Mouse (Mus musculus) midbrain, embryonic 13.5 days (tissue): ENCODE measurements around the gene Znrf2. TPM values are rescaled to one million over a fixed set of nuclear protein-coding genes. Genes with fewer than 3 reads are reported as not detected.
"Not testable (repeated sequence)": the region's sequence is repeated elsewhere in the genome, so short reads cannot be mapped to it uniquely, and the experiment has no call there.

Experiments
- ATAC-seq: fragments of 200-750 bp; cut with Nextera tagmentation; 2 replicates; pipeline ENCODE4 v1.8.0; 2017; ENCODE audit warnings: mild to moderate bottlenecking, moderate TSS enrichment, moderate library complexity
- H3K27ac ChIP-seq: fragments of 300-500 bp; sonication (generic); 2 replicates; pipeline ENCODE4 v1.5.1; 2015; ENCODE audit warnings: inconsistent platforms, mild to moderate bottlenecking, moderate library complexity
- H3K27me3 ChIP-seq: fragments of 300-500 bp; sonication (generic); 2 replicates; pipeline ENCODE4 v1.6.1; 2015; ENCODE audit warnings: mild to moderate bottlenecking, inconsistent platforms
- H3K36me3 ChIP-seq: fragments of 300-500 bp; sonication (generic); 2 replicates; pipeline ENCODE4 v1.6.1; 2015; ENCODE audit warnings: mild to moderate bottlenecking, inconsistent platforms
- H3K4me1 ChIP-seq: fragments of 300-500 bp; sonication (generic); replicated peaks from 2 replicates; pipeline ENCODE4 v1.6.1; 2015; ENCODE audit warnings: inconsistent platforms
- H3K4me2 ChIP-seq: fragments of 300-500 bp; sonication (generic); replicated peaks from 2 replicates; pipeline ENCODE4 v1.6.1; 2015; ENCODE audit warnings: moderate library complexity, mild to moderate bottlenecking, inconsistent platforms
- H3K4me3 ChIP-seq: fragments of 300-500 bp; sonication (generic); replicated peaks from 2 replicates; pipeline ENCODE4 v1.5.1; 2015; ENCODE audit warnings: mild to moderate bottlenecking, inconsistent platforms
- H3K9ac ChIP-seq: fragments of 300-500 bp; sonication (generic); replicated peaks from 2 replicates; pipeline ENCODE4 v1.6.1; 2015; ENCODE audit warnings: mild to moderate bottlenecking, inconsistent platforms
- H3K9me3 ChIP-seq: fragments of 300-500 bp; sonication (generic); 2 replicates; pipeline ENCODE4 v1.6.1; 2016; ENCODE audit warnings: mild to moderate bottlenecking, inconsistent platforms
- WGBS: fragments of 180-500 bp; shearing (Covaris S2); methylation state at CpG from one replicate; pipeline ENCODE4 v1.1.7; 2015; 5-methylcytosine and 5-hydroxymethylcytosine counted together
- polyA plus RNA-seq: library from polyadenylated mRNA; unstranded; fragments of >200 nt; fragmentation: Nextera tagmentation; extraction: Ambion mirVana; gene quantifications from 2 replicates; pipeline ENCODE4 v1.2.1, GENCODE M21; 2015

The Znrf2 gene
- polyA plus RNA-seq, 1 experiment from 2014 or later, result 6.4 TPM

DNA sequence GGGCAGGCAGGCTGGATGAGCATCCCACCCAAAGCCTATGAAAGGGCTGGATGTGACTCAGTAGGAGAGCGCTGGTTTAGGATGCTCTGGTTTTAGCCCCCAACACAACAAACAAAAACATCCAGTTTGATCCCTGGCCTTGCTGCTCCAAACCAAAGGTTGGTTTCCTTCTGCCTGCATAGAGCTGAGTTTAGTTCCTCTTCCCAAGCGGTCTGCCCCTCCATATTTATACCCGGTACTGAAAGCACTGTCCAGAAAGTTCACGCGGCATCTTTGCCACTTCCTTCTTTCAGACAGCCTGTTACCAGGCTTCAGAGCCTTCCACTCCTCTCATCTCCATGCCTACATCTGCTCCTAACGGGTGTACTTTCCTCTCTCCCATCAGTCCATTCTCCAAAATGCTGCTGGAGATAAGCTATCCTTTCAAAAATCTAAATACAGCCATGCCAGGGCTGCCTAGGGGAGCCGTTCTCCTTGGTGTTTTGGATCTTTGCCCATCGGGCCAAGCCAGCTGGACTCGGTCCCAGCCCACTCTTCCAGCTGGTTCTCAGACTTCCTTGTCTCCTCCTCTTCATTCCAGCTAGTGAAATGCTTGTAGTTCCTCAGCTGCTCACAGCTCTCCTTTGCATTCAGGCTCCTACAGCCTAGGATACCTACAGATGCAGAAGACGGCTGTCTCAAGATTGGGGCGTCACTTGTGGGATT, 5.0 kb upstream of the Znrf2 start:
- Histone ChIP-seq H3K9me3 (no peaks in the 10 kb centered on the region), H3K4me1 (0 out of 2 replicates have a peak, but pooled peaks cover 3% of the 10 kb centered on the region), H3K36me3 (no peaks in the 10 kb centered on the region), H3K4me2 (no peak overlapping the region), H3K9ac (no peak overlapping the region), H3K27ac (no peak overlapping the region), H3K27me3 (no peaks in the 10 kb centered on the region; the same call in 1 of the 2 replicates), H3K4me3 (no peak overlapping the region)
- no peak for ATAC-seq
- WGBS, result 79% methylated on average over 11 of the region's 11 CpGs

DNA sequence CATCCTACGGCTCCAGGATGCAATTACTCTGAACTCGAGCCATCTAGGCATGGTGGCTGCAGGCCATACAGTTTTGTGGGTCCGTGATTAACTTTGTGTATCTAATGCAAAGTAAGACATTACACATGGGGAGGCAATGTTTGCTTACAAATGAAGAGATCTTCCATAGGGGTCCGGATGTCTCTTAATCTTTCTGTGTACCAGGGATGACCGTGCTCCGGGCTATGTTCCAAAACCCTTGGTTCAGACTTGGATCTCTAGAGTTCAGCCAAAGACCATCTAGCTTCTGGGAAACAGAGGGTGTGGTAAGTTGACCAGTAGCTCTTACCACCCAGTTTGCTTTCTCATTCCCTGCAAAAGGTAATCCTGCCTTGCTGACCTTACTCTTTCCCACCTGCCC, 4.4 kb upstream of the Znrf2 start:
- ATAC-seq, result no peak
- no peaks in the 10 kb centered on the region; the same call in 1 of the 2 replicates for H3K27me3 ChIP-seq
- H3K9ac ChIP-seq, result no peak overlapping the region
- no peak overlapping the region for H3K27ac ChIP-seq
- WGBS, result 90% methylated on average over 6 of the region's 6 CpGs
- H3K36me3 ChIP-seq, result no peaks in the 10 kb centered on the region
- no peaks in the 10 kb centered on the region for H3K9me3 ChIP-seq
- H3K4me2 ChIP-seq, result no peak overlapping the region
- no peak overlapping the region for H3K4me3 ChIP-seq
- H3K4me1 ChIP-seq, result 0 out of 2 replicates have a peak, but pooled peaks cover 3% of the 10 kb centered on the region

DNA sequence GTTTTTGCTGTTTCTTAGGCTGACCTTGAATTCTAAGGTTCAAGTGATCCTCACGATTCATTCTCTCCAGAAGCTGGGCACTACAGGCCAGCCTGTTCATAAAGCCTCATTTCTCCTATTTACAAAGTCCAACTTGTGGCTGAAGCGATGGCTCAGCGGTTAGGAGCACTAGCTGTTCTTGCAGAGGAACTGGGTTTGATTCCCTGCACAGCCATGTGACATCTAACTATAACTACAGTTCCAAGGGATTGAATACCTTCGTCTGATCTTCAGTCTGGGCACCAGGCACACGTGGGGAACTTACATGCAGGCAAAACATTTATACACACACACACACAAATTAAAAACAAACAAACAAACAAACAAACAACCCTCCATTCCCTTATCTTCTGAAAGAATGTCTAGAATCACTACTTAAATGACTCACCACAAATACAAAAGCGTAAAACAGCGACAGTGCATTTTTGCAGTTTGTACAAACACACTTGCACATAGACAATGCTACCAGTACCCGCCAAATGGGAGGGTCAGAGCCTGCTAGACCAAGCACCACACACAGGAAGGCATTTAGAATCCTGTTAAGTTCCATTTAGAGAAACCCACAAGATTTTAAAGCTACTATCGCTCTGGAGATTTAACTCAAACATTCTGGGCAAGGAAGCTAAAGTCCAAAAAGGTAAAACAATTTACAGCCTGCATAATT, 1.1 kb upstream of the Znrf2 start:
- H3K4me3 ChIP-seq, result no peak overlapping the region
- H3K27ac ChIP-seq, result no peak overlapping the region
- H3K27me3 ChIP-seq, result no peaks in the 10 kb centered on the region; the same call in 1 of the 2 replicates
- H3K9me3 ChIP-seq, result no peaks in the 10 kb centered on the region
- H3K4me2 ChIP-seq, result peak overlapping the region; percentile 71; the same call in 1 of the 2 replicates
- 79% methylated on average over 9 of the region's 9 CpGs for WGBS
- no peak for ATAC-seq
- no peaks in the 10 kb centered on the region for H3K36me3 ChIP-seq
- H3K4me1 ChIP-seq, result peaks cover 30% of the 10 kb centered on the region
- no peak overlapping the region for H3K9ac ChIP-seq

DNA sequence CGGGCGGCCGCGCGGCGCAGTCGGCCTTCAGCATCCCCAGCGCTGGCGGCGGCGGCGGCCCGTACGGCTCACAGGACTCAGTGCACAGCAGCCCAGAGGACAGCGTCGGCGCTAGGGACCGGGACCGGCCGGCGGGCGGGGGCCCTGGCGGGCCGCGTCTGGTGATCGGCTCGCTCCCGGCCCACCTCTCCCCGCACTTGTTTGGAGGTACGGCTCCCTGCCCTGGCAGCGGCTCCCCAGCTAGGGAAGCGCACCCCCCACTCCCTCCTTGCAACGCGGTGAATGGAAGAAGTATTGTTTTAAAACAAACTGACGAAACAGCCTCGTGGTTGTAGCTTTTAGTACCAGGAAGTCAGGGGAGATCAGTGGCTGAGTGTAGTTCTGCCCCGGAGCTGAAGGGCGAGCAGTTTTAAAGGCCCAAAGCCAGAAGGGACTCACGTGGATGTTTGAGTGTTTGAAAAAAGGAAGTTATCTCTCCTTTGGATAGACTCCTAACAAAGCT, 601 bp downstream of the Znrf2 start:
- Histone ChIP-seq H3K4me2 (peak overlapping the region; percentile 71), H3K4me3 (peak overlapping the region; percentile 73), H3K36me3 (no peaks in the 10 kb centered on the region), H3K27me3 (no peaks in the 10 kb centered on the region; the same call in 1 of the 2 replicates), H3K9ac (peak overlapping the region; percentile 93), H3K9me3 (no peaks in the 10 kb centered on the region), H3K27ac (peak overlapping the region; percentile 97), H3K4me1 (peaks cover 27% of the 10 kb centered on the region)
- peak; percentile 50 for ATAC-seq
- under 1% methylated on average over 27 of the region's 39 CpGs for WGBS

DNA sequence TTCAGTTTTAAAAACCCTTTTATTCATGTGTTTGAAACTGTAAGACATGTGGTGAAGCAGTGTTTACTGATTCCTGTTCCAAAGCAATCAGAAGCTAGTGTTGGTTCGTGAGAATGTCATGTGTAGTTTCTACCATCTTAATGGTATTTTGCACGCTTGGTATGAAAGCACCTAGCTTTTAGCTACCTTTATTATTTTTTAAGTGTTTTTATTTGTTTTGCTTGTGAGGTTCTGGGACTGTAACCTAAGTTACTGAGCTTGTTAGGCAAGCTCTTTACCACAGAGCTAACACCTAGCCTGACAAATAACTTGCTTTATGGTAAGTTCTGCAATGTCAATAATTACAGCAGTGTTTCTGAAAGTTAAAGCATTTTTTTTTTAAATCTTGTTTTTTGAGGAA, 1.7 kb downstream of the Znrf2 start:
- Histone ChIP-seq H3K27me3 (no peaks in the 10 kb centered on the region; the same call in 1 of the 2 replicates), H3K9me3 (no peaks in the 10 kb centered on the region), H3K4me2 (peak overlapping the region; percentile 71), H3K36me3 (no peaks in the 10 kb centered on the region), H3K27ac (no peak overlapping the region), H3K4me1 (peaks cover 27% of the 10 kb centered on the region), H3K4me3 (peak overlapping the region; percentile 73), H3K9ac (peak overlapping the region; percentile 93; the same call in 1 of the 2 replicates)
- ATAC-seq, result no peak
- 59% methylated on average over 2 of the region's 2 CpGs for WGBS

DNA sequence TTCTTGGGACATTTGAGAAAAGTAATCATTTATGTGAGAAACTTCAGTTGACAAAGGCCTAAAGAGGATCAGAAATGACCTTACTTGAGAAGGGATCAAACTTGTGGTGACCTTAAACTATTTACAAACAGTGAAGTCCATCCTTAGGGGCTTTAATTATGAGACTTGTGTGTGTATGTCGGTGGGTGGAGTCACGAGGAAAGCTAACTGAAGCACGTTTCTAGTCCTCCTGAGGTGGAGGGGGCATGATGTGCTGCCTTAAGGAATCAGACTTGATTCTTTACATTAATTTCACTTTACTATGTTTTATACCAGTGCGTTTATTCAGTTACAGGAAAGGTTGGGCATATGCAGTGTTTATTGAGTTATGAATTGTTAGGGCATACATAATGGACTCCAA, 2.6 kb downstream of the Znrf2 start:
- Histone ChIP-seq H3K4me1 (peaks cover 27% of the 10 kb centered on the region), H3K36me3 (no peaks in the 10 kb centered on the region), H3K4me3 (no peak overlapping the region), H3K9me3 (no peaks in the 10 kb centered on the region), H3K4me2 (0 out of 2 replicates have a peak overlapping the region, but pooled peaks have one; percentile 17), H3K27me3 (no peaks in the 10 kb centered on the region; the same call in 1 of the 2 replicates), H3K9ac (no peak overlapping the region), H3K27ac (no peak overlapping the region)
- 37% methylated on average over 4 of the region's 4 CpGs for WGBS
- ATAC-seq, result no peak

DNA sequence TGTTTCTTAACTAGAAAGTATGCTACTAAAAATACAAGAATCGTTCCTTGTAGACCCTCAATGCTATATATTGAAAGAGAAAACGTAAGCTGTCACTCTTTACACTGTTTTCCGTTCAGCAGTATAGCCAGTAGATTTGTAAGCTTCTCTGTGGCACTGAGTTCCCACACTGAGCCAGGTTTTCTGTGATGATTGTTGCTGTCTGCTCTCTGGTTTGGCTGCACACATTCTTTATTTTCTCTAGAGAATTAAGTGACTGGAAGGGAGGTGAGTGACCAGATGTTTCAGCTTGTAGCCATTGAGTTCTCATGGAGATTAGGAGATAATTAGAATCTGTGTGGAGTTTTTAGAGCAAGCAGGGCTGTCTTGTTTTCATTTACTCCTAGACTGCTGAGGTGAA, 3.0 kb downstream of the Znrf2 start:
- Histone ChIP-seq H3K36me3 (no peaks in the 10 kb centered on the region), H3K27me3 (no peaks in the 10 kb centered on the region; the same call in 1 of the 2 replicates), H3K4me3 (no peak overlapping the region), H3K27ac (no peak overlapping the region), H3K9me3 (no peaks in the 10 kb centered on the region), H3K9ac (no peak overlapping the region), H3K4me2 (0 out of 2 replicates have a peak overlapping the region, but pooled peaks have one; percentile 26), H3K4me1 (peaks cover 27% of the 10 kb centered on the region)
- ATAC-seq, result no peak
- 39% methylated on average over 3 of the region's 3 CpGs for WGBS

DNA sequence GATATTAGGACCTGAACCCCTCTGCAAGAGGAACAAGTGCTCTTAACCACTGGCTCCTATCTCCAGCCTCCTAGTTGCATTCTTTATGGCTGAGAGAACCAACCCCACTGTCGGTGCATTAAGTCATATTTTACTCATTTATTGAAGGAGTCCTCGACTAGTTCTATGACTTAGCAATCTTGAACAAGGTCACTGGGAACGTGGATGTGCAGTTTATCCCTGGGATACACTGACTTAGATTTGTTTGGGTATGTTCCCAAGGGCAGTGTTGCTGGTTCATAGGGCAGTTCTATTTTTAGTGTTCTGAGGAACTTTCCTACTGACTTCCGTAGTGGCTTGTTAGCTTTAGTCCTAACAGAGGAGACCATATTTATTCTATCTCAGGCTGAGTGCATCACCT, 5.6 kb downstream of the Znrf2 start:
- ATAC-seq, result no peak

DNA sequence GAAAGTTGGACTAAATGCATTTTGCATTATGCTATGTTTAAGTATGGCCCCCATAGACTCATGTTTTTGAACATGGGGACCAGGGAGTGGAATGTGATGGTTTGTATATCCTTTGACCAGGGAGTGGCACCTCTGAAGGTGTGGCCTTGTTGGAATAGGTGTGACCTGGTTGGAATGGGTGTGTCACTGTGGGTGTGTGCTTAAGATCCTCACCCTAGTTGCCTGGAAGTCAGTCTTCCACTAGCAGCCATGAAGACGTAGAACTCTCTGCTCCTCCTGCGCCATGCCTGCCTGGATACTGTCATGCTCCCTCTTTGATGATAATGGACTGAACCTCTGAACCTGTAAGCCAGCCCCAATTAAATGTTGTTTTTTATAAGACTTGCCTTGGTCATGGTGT, 7.8 kb downstream of the Znrf2 start:
- not testable (repeated sequence) for H3K9me3 ChIP-seq, H3K4me3 ChIP-seq, ATAC-seq, H3K9ac ChIP-seq, H3K27me3 ChIP-seq, H3K36me3 ChIP-seq, H3K27ac ChIP-seq, H3K4me1 ChIP-seq, H3K4me2 ChIP-seq
- 94% methylated on average over 2 of the region's 2 CpGs for WGBS

More for the DNA sequence above, 5.6 kb downstream of the Znrf2 start:
- peaks cover 27% of the 10 kb centered on the region for H3K4me1 ChIP-seq
- 92% methylated on average over 4 of the region's 4 CpGs for WGBS
- no peaks in the 10 kb centered on the region for H3K9me3 ChIP-seq
- no peak overlapping the region for H3K9ac ChIP-seq
- no peaks in the 10 kb centered on the region for H3K27me3 ChIP-seq
- H3K36me3 ChIP-seq, result no peaks in the 10 kb centered on the region
- no peak overlapping the region for H3K4me3 ChIP-seq
- no peak overlapping the region for H3K4me2 ChIP-seq
- H3K27ac ChIP-seq, result no peak overlapping the region

DNA sequence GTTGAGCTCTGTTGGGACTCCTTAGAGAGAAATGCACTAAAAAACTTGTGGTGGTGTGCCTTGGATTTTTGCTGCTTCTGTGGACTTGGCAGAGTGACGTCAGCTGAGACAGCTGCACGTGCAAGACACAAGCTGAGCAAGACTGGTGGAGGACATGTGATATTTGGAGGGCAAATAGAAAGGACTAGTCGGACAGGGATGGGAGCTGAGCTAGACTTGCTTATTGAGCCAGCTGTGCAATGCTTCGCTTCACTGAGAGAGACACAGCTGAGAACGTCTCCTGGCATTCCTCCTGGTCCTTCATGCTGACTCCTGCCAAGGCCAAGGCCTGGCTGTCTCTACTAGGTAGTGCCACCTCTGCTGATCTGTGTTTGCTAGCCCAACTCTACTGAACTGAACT, 10.8 kb downstream of the Znrf2 start:
- ATAC-seq, result no peak
- 81% methylated on average over 5 of the region's 5 CpGs for WGBS

DNA sequence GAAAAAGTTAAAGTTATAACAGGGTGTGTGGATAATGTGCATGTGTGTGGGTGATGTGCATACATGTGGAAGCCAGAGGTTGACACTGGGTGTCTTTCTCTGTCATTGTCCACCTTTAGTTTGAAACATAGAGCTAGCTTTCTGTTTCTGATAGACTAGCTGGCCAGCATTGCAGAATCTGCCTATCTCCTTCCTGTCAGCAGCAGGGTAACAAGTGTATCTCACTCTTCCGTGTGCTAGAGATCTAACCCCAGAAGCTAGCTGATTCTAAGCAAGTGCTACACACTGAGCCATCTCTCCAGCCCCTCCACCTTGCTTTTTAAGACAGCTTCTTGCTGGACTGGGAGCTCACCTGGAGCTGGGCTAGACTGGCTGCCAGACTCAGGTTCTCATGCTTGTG, 11.6 kb downstream of the Znrf2 start:
- Histone ChIP-seq H3K36me3 (no peaks in the 10 kb centered on the region), H3K4me3 (no peak overlapping the region), H3K4me1 (peaks cover 9% of the 10 kb centered on the region), H3K4me2 (no peak overlapping the region), H3K9ac (no peak overlapping the region; the same call in 1 of the 2 replicates), H3K27ac (no peak overlapping the region), H3K9me3 (no peaks in the 10 kb centered on the region), H3K27me3 (no peaks in the 10 kb centered on the region)
- whole genome bisulfite sequencing, result 85% methylated on average over 1 of the region's 1 CpGs
- ATAC-seq, result no peak

More for the DNA sequence above, 10.8 kb downstream of the Znrf2 start:
- Histone ChIP-seq H3K4me2 (no peak overlapping the region), H3K9me3 (no peaks in the 10 kb centered on the region), H3K9ac (no peak overlapping the region), H3K4me1 (peaks cover 9% of the 10 kb centered on the region), H3K4me3 (no peak overlapping the region), H3K27ac (no peak overlapping the region), H3K27me3 (no peaks in the 10 kb centered on the region), H3K36me3 (no peaks in the 10 kb centered on the region)
